Mouse (Mus musculus) cortical plate, adult 2 months (tissue): ENCODE data around the gene Kank2. TPM values are rescaled to one million over a fixed set of nuclear protein-coding genes. Genes with fewer than 3 reads are reported as not detected.

Source experiments
- H3K27ac ChIP-seq: fragments of 200-500 bp; 2 replicates; pipeline ENCODE4 v1.5.1; 2012; ENCODE audit warnings: low read length, control low read depth, inconsistent platforms; ENCODE audit not compliant: insufficient read depth
- H3K4me1 ChIP-seq: fragments of 200-500 bp; 2 replicates; pipeline ENCODE4 v1.6.1; 2011; ENCODE audit warnings: low read length; ENCODE audit not compliant: control insufficient read depth, insufficient read depth
- H3K4me3 ChIP-seq: fragments of 200-500 bp; 2 replicates; pipeline ENCODE4 v1.5.1; 2011; ENCODE audit warnings: mild to moderate bottlenecking, low read length, control low read depth; ENCODE audit not compliant: insufficient read depth
- CTCF ChIP-seq: fragments of 200-500 bp; IDR thresholded peaks from 2 replicates; pipeline ENCODE4 v1.5.1; 2011; ENCODE audit warnings: mild to moderate bottlenecking, control low read depth, low read length; ENCODE audit not compliant: insufficient read depth; ENCODE audit errors: extremely low read depth
- POLR2A ChIP-seq: fragments of 200-500 bp; IDR thresholded peaks from 2 replicates; pipeline ENCODE4 v1.6.1; 2011; ENCODE audit warnings: mild to moderate bottlenecking, low read length, control low read depth; ENCODE audit not compliant: insufficient read depth; ENCODE audit errors: extremely low read depth
- polyA plus RNA-seq: library from polyadenylated mRNA; depleted of rRNA; stranded (reverse); fragments of >200 nt; gene quantifications from 2 replicates; pipeline ENCODE4 v1.2.3, GENCODE M21; 2012

Gene Kank2
- polyA plus RNA-seq, 1 experiment, result 6.2 TPM

DNA sequence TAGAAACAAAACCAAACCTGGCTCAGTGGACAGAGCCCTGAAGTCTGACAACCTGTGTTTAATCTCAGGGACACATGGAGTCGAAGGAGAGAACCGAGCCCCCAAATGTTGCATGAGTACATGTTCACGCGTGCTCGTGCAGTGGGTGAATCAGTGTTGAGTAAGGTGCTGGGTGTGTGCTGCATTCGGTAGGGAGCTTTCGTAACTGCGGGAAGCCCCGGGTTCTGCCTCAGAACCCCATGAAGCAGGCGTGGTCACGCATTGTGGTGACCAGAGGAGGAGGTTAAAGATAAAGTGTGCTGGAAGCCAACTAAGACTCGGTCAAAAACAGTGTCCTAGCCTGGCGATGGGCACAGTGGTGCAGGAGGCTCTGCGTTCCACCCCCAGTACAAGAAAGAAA, 58.1 kb downstream of the Kank2 start:
- Histone ChIP-seq H3K4me1 (no peaks in the 10 kb centered on the region), H3K4me3 (no peak overlapping the region), H3K27ac (no peak overlapping the region)
- TF ChIP-seq CTCF, result no peak
- no peak for TF ChIP-seq POLR2A

DNA sequence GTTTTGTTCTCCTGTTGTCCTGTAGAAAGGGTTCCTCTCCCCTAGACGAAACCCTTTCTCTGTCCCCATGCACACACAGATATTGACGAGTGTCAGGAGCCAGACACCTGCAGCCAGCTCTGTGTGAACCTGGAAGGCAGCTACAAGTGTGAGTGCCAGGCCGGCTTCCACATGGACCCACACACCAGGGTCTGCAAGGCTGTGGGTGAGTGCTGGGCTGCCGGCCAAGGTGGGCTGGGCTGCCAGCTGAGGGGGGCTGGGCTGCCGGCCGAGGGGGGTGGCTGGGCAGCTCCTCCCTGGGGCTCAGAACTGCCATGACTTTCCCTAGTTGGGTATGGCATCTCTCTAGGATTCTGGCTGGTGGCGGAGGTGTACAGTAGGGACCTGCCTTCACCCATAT, 59.8 kb downstream of the Kank2 start:
- no peak for TF ChIP-seq CTCF
- TF ChIP-seq POLR2A, result no peak
- Histone ChIP-seq H3K4me1 (no peaks in the 10 kb centered on the region), H3K4me3 (no peak overlapping the region), H3K27ac (no peak overlapping the region)

DNA sequence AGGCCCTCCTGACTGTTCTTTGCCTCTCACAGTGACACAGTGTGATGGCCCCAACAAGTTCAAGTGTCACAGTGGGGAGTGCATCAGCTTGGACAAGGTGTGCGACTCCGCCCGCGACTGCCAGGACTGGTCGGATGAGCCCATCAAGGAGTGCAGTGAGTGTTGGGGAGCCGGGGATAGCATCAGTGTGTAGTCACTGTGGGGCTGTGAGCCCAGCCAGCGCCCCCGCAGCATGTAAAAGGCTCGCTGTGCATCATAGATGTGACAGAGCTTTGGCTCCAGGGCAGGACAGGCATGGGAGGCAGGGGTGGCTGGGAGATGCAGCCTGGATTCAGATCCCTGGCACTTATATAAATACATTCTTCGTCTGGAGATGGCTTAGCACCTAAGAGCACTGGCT, 61.4 kb downstream of the Kank2 start:
- H3K4me3 ChIP-seq, result no peak overlapping the region
- TF ChIP-seq CTCF (no peak), POLR2A (no peak)
- H3K4me1 ChIP-seq, result no peaks in the 10 kb centered on the region
- no peak overlapping the region for H3K27ac ChIP-seq

DNA sequence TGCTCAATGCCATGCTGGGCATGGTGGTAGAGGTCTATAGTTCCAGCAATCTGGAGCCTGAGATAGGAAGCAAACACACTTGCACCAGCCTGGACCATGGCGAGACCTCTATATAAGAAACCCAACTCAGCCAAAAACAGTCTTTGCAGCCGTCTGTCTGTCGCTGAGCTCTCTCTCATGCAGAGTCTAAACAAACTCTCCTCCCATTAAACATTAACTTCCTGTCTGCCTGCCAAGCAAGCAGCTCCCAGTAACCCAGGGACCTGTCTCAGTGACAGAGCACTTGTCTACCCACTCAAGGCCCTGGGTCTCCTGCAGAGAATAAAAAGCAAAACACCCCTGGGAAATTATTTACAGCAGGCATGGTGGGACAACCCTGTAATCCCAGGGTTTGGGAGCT, 62.0 kb downstream of the Kank2 start:
- H3K4me3 ChIP-seq, result no peak overlapping the region
- TF ChIP-seq CTCF, result no peak
- H3K4me1 ChIP-seq, result no peaks in the 10 kb centered on the region
- H3K27ac ChIP-seq, result no peak overlapping the region

DNA sequence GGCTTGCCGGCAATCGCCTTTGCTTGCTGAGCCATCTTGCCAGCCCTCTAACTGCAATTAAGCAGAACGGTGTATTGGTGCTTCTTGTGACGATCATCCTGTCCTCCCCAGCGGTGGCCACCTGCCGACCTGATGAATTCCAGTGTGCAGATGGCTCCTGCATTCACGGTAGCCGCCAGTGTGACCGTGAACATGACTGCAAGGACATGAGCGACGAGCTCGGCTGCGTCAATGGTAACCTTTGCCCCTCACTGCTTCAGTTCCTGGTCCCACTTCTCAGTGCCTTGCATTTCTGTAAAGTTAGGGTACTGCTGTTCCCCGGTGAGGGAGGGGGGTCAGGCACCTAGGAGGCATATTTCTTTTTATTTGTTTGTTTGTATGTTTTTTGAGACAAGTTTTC, 63.4 kb downstream of the Kank2 start:
- TF ChIP-seq CTCF (no peak), POLR2A (no peak)
- Histone ChIP-seq H3K4me3 (no peak overlapping the region), H3K4me1 (no peaks in the 10 kb centered on the region), H3K27ac (no peak overlapping the region)

DNA sequence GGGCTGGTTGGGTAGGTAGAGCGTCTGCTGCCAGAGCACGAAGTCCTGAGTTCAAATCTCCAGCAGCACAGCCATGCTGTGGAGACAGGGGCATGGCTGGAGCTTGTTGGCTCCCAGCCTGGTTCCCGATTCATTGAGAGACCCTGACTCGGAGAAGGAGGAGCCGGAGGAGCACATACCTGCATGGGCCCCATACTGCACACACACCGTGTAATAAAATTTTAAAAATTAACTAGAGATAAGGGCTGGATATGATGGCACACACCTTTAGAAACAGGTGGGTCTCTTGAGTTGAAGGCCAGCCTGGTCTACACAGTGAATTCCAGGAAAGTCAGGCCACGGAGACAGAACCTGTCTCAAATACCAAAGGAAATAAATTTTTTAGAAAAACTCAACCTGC, 64.6 kb downstream of the Kank2 start:
- no peak overlapping the region for H3K27ac ChIP-seq
- no peaks in the 10 kb centered on the region for H3K4me1 ChIP-seq
- no peak for TF ChIP-seq CTCF
- no peak for TF ChIP-seq POLR2A
- H3K4me3 ChIP-seq, result no peak overlapping the region

DNA sequence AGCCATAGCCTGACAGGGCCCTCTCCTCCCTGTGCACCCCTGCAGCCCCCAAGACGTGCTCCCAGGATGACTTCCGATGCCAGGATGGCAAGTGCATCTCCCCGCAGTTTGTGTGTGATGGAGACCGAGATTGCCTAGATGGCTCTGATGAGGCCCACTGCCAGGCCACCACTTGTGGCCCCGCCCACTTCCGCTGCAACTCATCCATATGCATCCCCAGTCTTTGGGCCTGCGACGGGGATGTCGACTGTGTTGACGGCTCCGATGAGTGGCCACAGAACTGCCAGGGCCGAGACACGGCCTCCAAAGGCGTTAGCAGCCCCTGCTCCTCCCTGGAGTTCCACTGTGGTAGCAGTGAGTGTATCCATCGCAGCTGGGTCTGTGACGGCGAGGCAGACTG, 65.1 kb downstream of the Kank2 start:
- Histone ChIP-seq H3K4me1 (no peaks in the 10 kb centered on the region), H3K27ac (no peak overlapping the region), H3K4me3 (no peak overlapping the region)
- no peak for TF ChIP-seq POLR2A
- TF ChIP-seq CTCF, result no peak

DNA sequence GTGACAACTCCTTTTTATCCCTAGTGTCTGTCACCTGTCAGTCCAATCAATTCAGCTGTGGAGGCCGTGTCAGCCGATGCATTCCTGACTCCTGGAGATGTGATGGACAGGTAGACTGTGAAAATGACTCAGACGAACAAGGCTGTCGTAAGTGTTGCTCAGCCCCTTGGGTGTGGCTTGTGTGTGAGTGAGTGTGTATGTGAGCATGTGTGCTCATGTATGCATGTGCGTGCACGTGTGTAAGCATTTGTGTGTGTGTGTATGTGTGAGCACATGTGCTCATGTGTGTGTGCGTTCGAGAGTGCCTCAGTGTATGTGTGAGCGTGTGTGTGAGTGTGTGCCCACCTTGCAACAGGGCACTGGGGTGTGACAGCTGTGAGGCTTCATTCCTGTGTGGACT, 66.3 kb downstream of the Kank2 start:
- no peak for TF ChIP-seq CTCF
- no peak for TF ChIP-seq POLR2A
- no peaks in the 10 kb centered on the region for H3K4me1 ChIP-seq
- no peak overlapping the region for H3K27ac ChIP-seq
- H3K4me3 ChIP-seq, result no peak overlapping the region

DNA sequence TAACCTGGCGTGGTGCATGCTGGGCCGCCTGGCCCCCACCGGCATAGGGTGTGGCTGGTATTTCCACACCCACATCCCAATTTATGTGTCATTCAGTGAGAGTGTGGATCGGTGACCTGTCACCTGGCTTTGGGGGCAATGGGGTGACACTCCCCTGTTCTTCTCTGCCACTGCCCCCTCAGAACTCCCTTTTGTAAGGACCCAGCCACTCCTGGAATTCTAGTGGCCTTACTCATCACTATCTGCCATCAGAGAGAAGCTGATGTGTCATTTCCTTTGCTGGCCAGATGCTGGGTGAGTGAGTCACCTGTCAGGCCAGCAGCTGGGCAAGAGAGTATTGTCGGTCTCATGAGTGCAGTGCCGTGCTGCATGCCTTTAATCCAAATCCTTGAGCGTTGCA, 69.3 kb downstream of the Kank2 start:
- H3K4me3 ChIP-seq, result no peak overlapping the region
- H3K4me1 ChIP-seq, result peaks cover 5% of the 10 kb centered on the region; the same call in 1 of the 2 replicates
- no peak for TF ChIP-seq POLR2A
- TF ChIP-seq CTCF, result no peak
- no peak overlapping the region for H3K27ac ChIP-seq

DNA sequence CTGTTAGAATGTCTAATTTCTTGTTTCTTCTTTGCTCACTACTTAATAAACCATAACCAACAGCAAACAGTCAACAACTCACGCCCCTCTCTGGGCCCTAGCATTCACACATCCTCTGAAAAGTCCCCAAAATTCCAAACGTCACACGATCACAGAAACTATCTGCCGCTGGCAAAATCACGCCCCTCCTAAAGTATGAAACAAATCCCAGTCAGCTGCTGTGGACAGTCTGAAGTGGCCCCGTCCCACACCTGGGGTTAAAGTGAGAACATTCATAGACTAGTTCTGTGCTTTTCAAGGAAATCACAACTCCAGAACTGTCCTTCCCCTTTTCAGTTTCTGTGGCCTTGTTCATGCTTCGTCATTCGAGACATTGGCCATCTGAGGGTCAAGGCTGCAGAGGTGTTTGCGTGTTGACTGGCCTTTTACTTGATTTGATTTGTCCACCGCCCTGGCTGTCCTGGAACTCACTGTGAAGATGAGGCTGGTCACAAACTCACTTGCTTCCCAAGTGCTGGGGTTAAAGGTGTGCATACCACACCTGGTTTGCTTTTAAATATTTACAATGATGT, 70.2 kb downstream of the Kank2 start:
- TF ChIP-seq CTCF, result no peak
- TF ChIP-seq POLR2A, result no peak
- H3K27ac ChIP-seq, result no peak overlapping the region
- no peak overlapping the region for H3K4me3 ChIP-seq
- peaks cover 5% of the 10 kb centered on the region; the same call in 1 of the 2 replicates for H3K4me1 ChIP-seq
